Mouse (Mus musculus) cortical plate, adult 2 months (tissue): ENCODE data around the gene Tmpo.

ENCODE experiments used
- CTCF ChIP-seq: fragments of 200-500 bp; IDR thresholded peaks from 2 replicates; pipeline ENCODE4 v1.5.1; 2011; ENCODE audit warnings: mild to moderate bottlenecking, control low read depth, low read length; ENCODE audit not compliant: insufficient read depth; ENCODE audit errors: extremely low read depth
- POLR2A ChIP-seq: fragments of 200-500 bp; IDR thresholded peaks from 2 replicates; pipeline ENCODE4 v1.6.1; 2011; ENCODE audit warnings: mild to moderate bottlenecking, low read length, control low read depth; ENCODE audit not compliant: insufficient read depth; ENCODE audit errors: extremely low read depth

- TF ChIP-seq CTCF (no peak), POLR2A (no peak)
These were observed 11.6 kb downstream of the Tmpo start for GRCm38 (mm10) chr10:91169414-91170065.
